Mouse (Mus musculus): ENCODE measurements at regions not wholly inside any gene's neighbourhood (a gene's known extent, or its start where the extent isn't known, plus 50 kb on each side); places are given as distances from the start of the nearest gene placed in this dataset.

DNA sequence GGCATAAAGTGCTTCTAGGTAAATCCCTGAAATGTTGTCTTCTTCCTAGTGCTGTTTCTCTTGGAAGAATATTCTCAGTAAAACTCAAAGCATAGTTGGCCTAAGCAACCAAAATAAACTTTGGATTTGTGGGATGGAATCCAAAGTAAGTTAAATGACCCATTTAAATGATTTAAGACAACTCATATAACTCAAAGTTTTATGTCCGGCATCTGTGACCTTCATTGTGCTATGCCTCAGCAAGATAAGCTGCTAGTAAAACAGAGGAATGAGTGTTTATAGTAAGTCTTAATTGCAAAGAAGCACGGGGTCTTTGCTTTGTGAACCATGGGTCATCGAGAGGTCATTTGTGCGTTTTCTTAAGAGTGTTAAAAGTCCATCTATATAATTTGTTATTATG lies 368.0 kb upstream of the Stxbp6 start:
- TF ChIP-seq POLR2AphosphoS2 (IDR thresholded peaks at IDR 0.05; ENCODE audit: insufficient read length, low read depth) (no peak), POLR2A (IDR thresholded peaks at IDR 0.05; ENCODE audit: insufficient read length, low read depth) (no peak), USF1 (IDR thresholded peaks at IDR 0.05; ENCODE audit: low read depth) (no peak)

Measured in myocyte (in vitro differentiated cells).